Mouse (Mus musculus): ENCODE measurements around the gene Bcs1l. TPM values are rescaled to one million over a fixed set of nuclear protein-coding genes. Genes with fewer than 3 reads are reported as not detected.

Bcs1l gene
- polyA plus RNA-seq, 2 experiments from 2014 or later = 11.1 to 13.4 TPM

Other genes with a start within 250 kb of the Bcs1l start
- not detected for gene Catip, start 226.2 kb upstream of the Bcs1l start, polyA plus RNA-seq (2017; shearing (Covaris generic))
- gene Slc11a1, start 213.1 kb upstream of the Bcs1l start, polyA plus RNA-seq (2017; shearing (Covaris generic)) = under 1 TPM; 0.42 to 0.97 TPM
- 10 to 100 TPM; 29.9 to 31.9 TPM for gene Ctdsp1, start 196.8 kb upstream of the Bcs1l start, polyA plus RNA-seq (2017; shearing (Covaris generic))
- under 1 TPM in 1 of 2 experiments, not detected in 1; 0.13 TPM for gene Vil1, start 178.9 kb upstream of the Bcs1l start, polyA plus RNA-seq (2017; shearing (Covaris generic))
- 10 to 100 TPM; 52.3 to 57.8 TPM for gene Cnot9, start 82.2 kb upstream of the Bcs1l start, polyA plus RNA-seq (2017; shearing (Covaris generic))
- 1 to 10 TPM; 1.0 to 1.6 TPM for gene Plcd4, start 45.4 kb upstream of the Bcs1l start, polyA plus RNA-seq (2017; shearing (Covaris generic))
- 10 to 100 TPM; 19.6 to 27.0 TPM for gene Usp37, start 44.0 kb upstream of the Bcs1l start, polyA plus RNA-seq (2017; shearing (Covaris generic))
- 10 to 100 TPM in 1 of 2 experiments, 1 to 10 TPM in 1; 7.0 to 12.6 TPM for gene Zfp142, start within 50 bp of the Bcs1l start, polyA plus RNA-seq (2017; shearing (Covaris generic))
- 10 to 100 TPM; 15.6 to 18.1 TPM for gene Rnf25, start 13.1 kb downstream of the Bcs1l start, polyA plus RNA-seq (2017; shearing (Covaris generic))
- gene Stk36, start 13.2 kb downstream of the Bcs1l start, polyA plus RNA-seq (2017; shearing (Covaris generic)) = under 1 TPM in 1 of 2 experiments, not detected in 1; 0.32 TPM
- 10 to 100 TPM; 11.5 to 14.8 TPM for gene Ttll4, start 73.5 kb downstream of the Bcs1l start, polyA plus RNA-seq (2017; shearing (Covaris generic))
- gene Cyp27a1, start 125.3 kb downstream of the Bcs1l start, polyA plus RNA-seq (2017; shearing (Covaris generic)) = under 1 TPM in 1 of 2 experiments, not detected in 1; 0.33 TPM
- gene Prkag3, start 160.9 kb downstream of the Bcs1l start, polyA plus RNA-seq (2017; shearing (Covaris generic)) = not detected
- not detected for gene Wnt6, start 183.6 kb downstream of the Bcs1l start, polyA plus RNA-seq (2017; shearing (Covaris generic))
- gene Wnt10a, start 203.2 kb downstream of the Bcs1l start, polyA plus RNA-seq (2017; shearing (Covaris generic)) = under 1 TPM in 1 of 2 experiments, not detected in 1; 0.53 TPM

Data from activated CD4-positive, CD25-positive, alpha-beta regulatory T cell, adult 4 months (primary cell).